Mouse (Mus musculus): ENCODE measurements around the gene Lat2.

GRCm38 (mm10) chr5:134646461-134646860, 31.6 kb upstream of the Lat2 start:
- no peak for TF ChIP-seq POLR2A (IDR thresholded peaks at IDR 0.05; ENCODE audit: borderline replicate concordance, insufficient read depth, low read length)
- no peak for TF ChIP-seq CTCF (IDR thresholded peaks at IDR 0.05; ENCODE audit: borderline replicate concordance, insufficient read depth, low read depth, low read length)

All from cerebellum, adult 2 months (tissue).